Mouse (Mus musculus): ENCODE measurements at regions not wholly inside any gene's neighbourhood (a gene's known extent, or its start where the extent isn't known, plus 50 kb on each side); places are given as distances from the start of the nearest gene placed in this dataset.

- H3K9ac ChIP-seq (ENCODE audit: low read depth, low read length): no peak overlapping the region
- H3K4me1 ChIP-seq (ENCODE audit: control insufficient read depth, low read depth, low read length): no peaks in the 10 kb centered on the region
- no peaks in the 10 kb centered on the region for H3K27me3 ChIP-seq (ENCODE audit: control insufficient read depth, insufficient read depth, low read depth, low read length)
- H3K36me3 ChIP-seq (ENCODE audit: control insufficient read depth, insufficient read depth): no peaks in the 10 kb centered on the region
- ATAC-seq (ENCODE audit: low read depth): 0 out of 2 replicates have a peak, but pooled peaks have one; percentile 24
- no peak overlapping the region for H3K4me3 ChIP-seq (ENCODE audit: low read depth, low read length)
- no peak overlapping the region for H3K27ac ChIP-seq (ENCODE audit: low read length)
- H3K9me3 ChIP-seq (replicated peaks; ENCODE audit: control insufficient read depth, low read length): no peaks in the 10 kb centered on the region
- 12% methylated on average over 1 of the region's 1 CpGs for WGBS (ENCODE audit: insufficient replicate concordance)
- H3K4me2 ChIP-seq (ENCODE audit: low read depth, low read length): no peak overlapping the region
Observed at GRCm38 (mm10) chr11:111675673-111676072, 609.7 kb downstream of the Kcnj2 start.

- ATAC-seq (ENCODE audit: low read depth): no peak
- H3K4me1 ChIP-seq (ENCODE audit: control insufficient read depth, low read depth, low read length): 0 out of 2 replicates have a peak, but pooled peaks cover 2% of the 10 kb centered on the region
- no peaks in the 10 kb centered on the region for H3K27me3 ChIP-seq (ENCODE audit: control insufficient read depth, insufficient read depth, low read depth, low read length)
- H3K4me2 ChIP-seq (ENCODE audit: low read depth, low read length): no peak overlapping the region
- no peaks in the 10 kb centered on the region for H3K9me3 ChIP-seq (replicated peaks; ENCODE audit: control insufficient read depth, low read length)
- H3K9ac ChIP-seq (ENCODE audit: low read depth, low read length): no peak overlapping the region
- H3K27ac ChIP-seq (ENCODE audit: low read length): no peak overlapping the region
- WGBS (ENCODE audit: insufficient replicate concordance): 75% methylated on average over 7 of the region's 7 CpGs
- H3K4me3 ChIP-seq (ENCODE audit: low read depth, low read length): no peak overlapping the region
- H3K36me3 ChIP-seq (ENCODE audit: control insufficient read depth, insufficient read depth): no peaks in the 10 kb centered on the region
Observed at GRCm38 (mm10) chr11:111682341-111682740, 616.4 kb downstream of the Kcnj2 start.

- H3K9ac ChIP-seq (ENCODE audit: low read depth, low read length): no peak overlapping the region
- H3K4me3 ChIP-seq (ENCODE audit: low read depth, low read length): no peak overlapping the region
- H3K9me3 ChIP-seq (replicated peaks; ENCODE audit: control insufficient read depth, low read length): no peaks in the 10 kb centered on the region
- no peak overlapping the region for H3K27ac ChIP-seq (ENCODE audit: low read length)
- peaks cover 7% of the 10 kb centered on the region; the same call in 1 of the 2 replicates for H3K4me1 ChIP-seq (ENCODE audit: control insufficient read depth, low read depth, low read length)
- no peaks in the 10 kb centered on the region for H3K27me3 ChIP-seq (ENCODE audit: control insufficient read depth, insufficient read depth, low read depth, low read length)
- H3K4me2 ChIP-seq (ENCODE audit: low read depth, low read length): no peak overlapping the region
- no peaks in the 10 kb centered on the region for H3K36me3 ChIP-seq (ENCODE audit: control insufficient read depth, insufficient read depth)
- 73% methylated on average over 4 of the region's 4 CpGs for WGBS (ENCODE audit: insufficient replicate concordance)
- no peak for ATAC-seq (ENCODE audit: low read depth)
Observed at GRCm38 (mm10) chr11:111683909-111684308, 617.9 kb downstream of the Kcnj2 start.

GRCm38 (mm10) chr11:111687769-111688168, 621.8 kb downstream of the Kcnj2 start:
- no peak overlapping the region for H3K9ac ChIP-seq (ENCODE audit: low read depth, low read length)
- ATAC-seq (ENCODE audit: low read depth): peak; percentile 92
- no peaks in the 10 kb centered on the region for H3K36me3 ChIP-seq (ENCODE audit: control insufficient read depth, insufficient read depth)
- H3K27me3 ChIP-seq (ENCODE audit: control insufficient read depth, insufficient read depth, low read depth, low read length): no peaks in the 10 kb centered on the region
- H3K4me1 ChIP-seq (ENCODE audit: control insufficient read depth, low read depth, low read length): peaks cover 7% of the 10 kb centered on the region; the same call in 1 of the 2 replicates
- H3K4me2 ChIP-seq (ENCODE audit: low read depth, low read length): peak overlapping the region; percentile 3; the same call in 1 of the 2 replicates
- no peak overlapping the region for H3K4me3 ChIP-seq (ENCODE audit: low read depth, low read length)
- H3K9me3 ChIP-seq (replicated peaks; ENCODE audit: control insufficient read depth, low read length): no peaks in the 10 kb centered on the region
- whole genome bisulfite sequencing (ENCODE audit: insufficient replicate concordance): 5% methylated on average over 3 of the region's 3 CpGs
- H3K27ac ChIP-seq (ENCODE audit: low read length): peak overlapping the region; percentile 18

- Histone ChIP-seq H3K27ac (ENCODE audit: low read length) (peak overlapping the region; percentile 18; the same call in 1 of the 2 replicates), H3K27me3 (ENCODE audit: control insufficient read depth, insufficient read depth, low read depth, low read length) (no peaks in the 10 kb centered on the region), H3K4me1 (ENCODE audit: control insufficient read depth, low read depth, low read length) (peaks cover 7% of the 10 kb centered on the region; the same call in 1 of the 2 replicates), H3K9me3 (replicated peaks; ENCODE audit: control insufficient read depth, low read length) (no peaks in the 10 kb centered on the region), H3K36me3 (ENCODE audit: control insufficient read depth, insufficient read depth) (no peaks in the 10 kb centered on the region), H3K4me3 (ENCODE audit: low read depth, low read length) (no peak overlapping the region), H3K4me2 (ENCODE audit: low read depth, low read length) (0 out of 2 replicates have a peak overlapping the region, but pooled peaks have one; percentile 3), H3K9ac (ENCODE audit: low read depth, low read length) (no peak overlapping the region)
- WGBS (ENCODE audit: insufficient replicate concordance): 44% methylated on average over 6 of the region's 6 CpGs
- ATAC-seq (ENCODE audit: low read depth): no peak
Observed at GRCm38 (mm10) chr11:111688186-111688860, 622.4 kb downstream of the Kcnj2 start.

GRCm38 (mm10) chr11:111689899-111690298, 623.9 kb downstream of the Kcnj2 start:
- no peaks in the 10 kb centered on the region for H3K9me3 ChIP-seq (replicated peaks; ENCODE audit: control insufficient read depth, low read length)
- H3K27ac ChIP-seq (ENCODE audit: low read length): no peak overlapping the region
- 53% methylated on average over 2 of the region's 2 CpGs for WGBS (ENCODE audit: insufficient replicate concordance)
- no peaks in the 10 kb centered on the region for H3K27me3 ChIP-seq (ENCODE audit: control insufficient read depth, insufficient read depth, low read depth, low read length)
- no peak for ATAC-seq (ENCODE audit: low read depth)
- H3K4me2 ChIP-seq (ENCODE audit: low read depth, low read length): no peak overlapping the region
- H3K4me1 ChIP-seq (ENCODE audit: control insufficient read depth, low read depth, low read length): peaks cover 7% of the 10 kb centered on the region; the same call in 1 of the 2 replicates
- H3K4me3 ChIP-seq (ENCODE audit: low read depth, low read length): no peak overlapping the region
- no peak overlapping the region for H3K9ac ChIP-seq (ENCODE audit: low read depth, low read length)
- no peaks in the 10 kb centered on the region for H3K36me3 ChIP-seq (ENCODE audit: control insufficient read depth, insufficient read depth)

GRCm38 (mm10) chr11:111691512-111691911, 625.5 kb downstream of the Kcnj2 start:
- Histone ChIP-seq H3K9me3 (replicated peaks; ENCODE audit: control insufficient read depth, low read length) (no peaks in the 10 kb centered on the region), H3K4me2 (ENCODE audit: low read depth, low read length) (no peak overlapping the region), H3K9ac (ENCODE audit: low read depth, low read length) (no peak overlapping the region), H3K4me1 (ENCODE audit: control insufficient read depth, low read depth, low read length) (peaks cover 7% of the 10 kb centered on the region; the same call in 1 of the 2 replicates), H3K36me3 (ENCODE audit: control insufficient read depth, insufficient read depth) (no peaks in the 10 kb centered on the region), H3K4me3 (ENCODE audit: low read depth, low read length) (no peak overlapping the region), H3K27ac (ENCODE audit: low read length) (no peak overlapping the region), H3K27me3 (ENCODE audit: control insufficient read depth, insufficient read depth, low read depth, low read length) (no peaks in the 10 kb centered on the region)
- 77% methylated on average over 2 of the region's 2 CpGs for WGBS (ENCODE audit: insufficient replicate concordance)
- no peak for ATAC-seq (ENCODE audit: low read depth)

- no peaks in the 10 kb centered on the region for H3K4me1 ChIP-seq (ENCODE audit: control insufficient read depth, low read depth, low read length)
- H3K9me3 ChIP-seq (replicated peaks; ENCODE audit: control insufficient read depth, low read length): no peaks in the 10 kb centered on the region
- WGBS (ENCODE audit: insufficient replicate concordance): 57% methylated on average over 2 of the region's 2 CpGs
- no peak overlapping the region for H3K9ac ChIP-seq (ENCODE audit: low read depth, low read length)
- no peak for ATAC-seq (ENCODE audit: low read depth)
- no peaks in the 10 kb centered on the region for H3K27me3 ChIP-seq (ENCODE audit: control insufficient read depth, insufficient read depth, low read depth, low read length)
- H3K36me3 ChIP-seq (ENCODE audit: control insufficient read depth, insufficient read depth): no peaks in the 10 kb centered on the region
- no peak overlapping the region for H3K4me2 ChIP-seq (ENCODE audit: low read depth, low read length)
- H3K4me3 ChIP-seq (ENCODE audit: low read depth, low read length): no peak overlapping the region
- no peak overlapping the region for H3K27ac ChIP-seq (ENCODE audit: low read length)
Observed at GRCm38 (mm10) chr11:111696668-111697067, 630.7 kb downstream of the Kcnj2 start.

- no peak for ATAC-seq (ENCODE audit: low read depth)
- no peak overlapping the region for H3K4me2 ChIP-seq (ENCODE audit: low read depth, low read length)
- no peak overlapping the region for H3K27ac ChIP-seq (ENCODE audit: low read length)
- no peaks in the 10 kb centered on the region for H3K27me3 ChIP-seq (ENCODE audit: control insufficient read depth, insufficient read depth, low read depth, low read length)
- no peak overlapping the region for H3K9ac ChIP-seq (ENCODE audit: low read depth, low read length)
- H3K36me3 ChIP-seq (ENCODE audit: control insufficient read depth, insufficient read depth): no peaks in the 10 kb centered on the region
- 74% methylated on average over 3 of the region's 3 CpGs for WGBS (ENCODE audit: insufficient replicate concordance)
- H3K4me3 ChIP-seq (ENCODE audit: low read depth, low read length): no peak overlapping the region
- no peaks in the 10 kb centered on the region for H3K4me1 ChIP-seq (ENCODE audit: control insufficient read depth, low read depth, low read length)
- no peaks in the 10 kb centered on the region for H3K9me3 ChIP-seq (replicated peaks; ENCODE audit: control insufficient read depth, low read length)
Observed at GRCm38 (mm10) chr11:111699862-111700261, 633.9 kb downstream of the Kcnj2 start.
